ENCODE assay signal across 28 mouse cellular contexts in genomic region chr4:35223376-35223988, GRCm38 (mm10). TPM values are rescaled to one million over a fixed set of nuclear protein-coding genes. Genes with fewer than 3 reads are reported as not detected.
A peak's percentile ranks its signal among the peaks of the same experiment; 100 is the strongest.
DNase-seq lines count a peak whose midpoint lies in the region; ATAC-seq and TF ChIP-seq lines count a peak whose summit lies in the region.
"Had no signal": no experiment of that assay in that cellular context is flagged by ENCODE, and none has a peak within 500 bp of the region (broad histone marks: within the 10 kb centered on the region; RNA-seq: fewer than 3 reads in every experiment).

No protein-coding gene starts in this region.

- H3K27ac ChIP-seq in liver, adult 2 months (replicated peaks; ENCODE audit: insufficient read depth, low read depth, low read length), result no peak overlapping the region
- no peak overlapping the region for H3K27ac ChIP-seq in liver, embryonic 11.5 days (ENCODE audit: low read depth, low read length)
- H3K27ac ChIP-seq: forebrain, embryonic 13.5 days; gastrocnemius, adult 2 months; hindbrain, embryonic 14.5 days; layer of hippocampus, adult 2 months; limb, embryonic 13.5 days; liver, embryonic 15.5 days; midbrain, embryonic 10.5 days; neural tube, embryonic 15.5 days; stomach, postnatal 0 days had no signal

- H3K4me2 ChIP-seq in liver, embryonic 11.5 days, result no peak overlapping the region
- H3K4me2 ChIP-seq: liver, embryonic 15.5 days had no signal

- no peak overlapping the region for H3K4me3 ChIP-seq in liver, adult 2 months (ENCODE audit: insufficient read depth, low read depth, low read length)
- no peak overlapping the region for H3K4me3 ChIP-seq in liver, embryonic 11.5 days (ENCODE audit: low read depth, low read length)
- H3K4me3 ChIP-seq: forebrain, embryonic 13.5 days; gastrocnemius, adult 2 months; layer of hippocampus, adult 2 months; limb, embryonic 13.5 days; liver, embryonic 15.5 days; neural tube, embryonic 15.5 days had no signal

- peaks cover 8% of the 10 kb centered on the region for H3K4me1 ChIP-seq in liver, adult 2 months (ENCODE audit: control insufficient read depth, insufficient read depth, low read length)
- peaks cover 6% of the 10 kb centered on the region; the same call in 1 of the 2 replicates for H3K4me1 ChIP-seq in liver, embryonic 11.5 days (replicated peaks; ENCODE audit: control insufficient read depth, insufficient read depth, low read length)
- H3K4me1 ChIP-seq: limb, embryonic 13.5 days had no signal

- ATAC-seq in liver, embryonic 11.5 days (replicated peaks; ENCODE audit: low FRiP score), result no peak
- ATAC-seq in hematopoietic stem cell, adult 5-6 weeks (replicated peaks in 1 of 2; ENCODE audit: insufficient read depth in 1 of 2, low FRiP score in 2 of 2, low TSS enrichment in 1 of 2, low read depth in 1 of 2, poor library complexity in 2 of 2, severe bottlenecking in 2 of 2), result peak; percentile 12 to 44; a peak in 1 of 4 replicates
- no peak for ATAC-seq in cerebellum, adult (ENCODE audit: insufficient number of reproducible peaks, low FRiP score, low TSS enrichment)
- ATAC-seq: forebrain, embryonic 13.5 days; intestine, embryonic 16.5 days; lung, postnatal 0 days had no signal

- no peak for TF ChIP-seq CTCF in liver, adult 2 months (IDR thresholded peaks at IDR 0.05; ENCODE audit: low read depth, low read length)

- TF ChIP-seq POLR2A in liver, adult 2 months (IDR thresholded peaks at IDR 0.05; ENCODE audit: extremely low read depth, insufficient read depth, low read length), result no peak

- no peaks in the 10 kb centered on the region for H3K27me3 ChIP-seq in liver, adult 2 months (ENCODE audit: control insufficient read depth, insufficient read depth, low read length)
- no peaks in the 10 kb centered on the region for H3K27me3 ChIP-seq in liver, embryonic 11.5 days (replicated peaks; ENCODE audit: control insufficient read depth, insufficient read depth, low read length)
- H3K27me3 ChIP-seq: forebrain, embryonic 13.5 days; limb, embryonic 13.5 days; liver, embryonic 15.5 days; neural tube, embryonic 15.5 days had no signal

- DNase-seq in liver, adult 2 months (ENCODE audit: extremely low read depth, low read depth, low spot score), result peak; percentile 37
- no peak for DNase-seq in liver, embryonic 11.5 days (ENCODE audit: low spot score)
- DNase-seq in 416B (ENCODE audit: low read depth), result peak; percentile 41
- peak; percentile 28 for DNase-seq in NIH3T3 (ENCODE audit: low read depth)
- DNase-seq in adrenal gland, adult 18-20 months (ENCODE audit: low spot score in 2 of 2), result no peak
- no peak for DNase-seq in layer of hippocampus, postnatal 25 days (ENCODE audit: extremely low spot score in 1 of 2, low spot score in 1 of 2)
- DNase-seq: adrenal gland, adult 2 months; cerebellum, adult 2 months; cerebellum, postnatal 36 days; gastrocnemius, adult 2 months; heart, postnatal 14 days; kidney, postnatal 25 days; layer of hippocampus, postnatal 36 days; right cerebral cortex, adult 18-20 months; thymus, adult 2 months; thymus, postnatal 4 days had no signal

- peaks cover 5% of the 10 kb centered on the region; the same call in 1 of the 2 replicates for H3K79me2 ChIP-seq in liver, adult 2 months (ENCODE audit: control insufficient read depth, insufficient read depth, low read length)

- H3K36me3 ChIP-seq in liver, adult 2 months (ENCODE audit: control insufficient read depth, insufficient read depth, low read length), result peaks cover 3% of the 10 kb centered on the region
- no peaks in the 10 kb centered on the region for H3K36me3 ChIP-seq in liver, embryonic 11.5 days (ENCODE audit: control insufficient read depth, insufficient read depth, low read length)
- H3K36me3 ChIP-seq: midbrain, embryonic 10.5 days; neural tube, embryonic 15.5 days had no signal

- 45% methylated on average over 5 of the region's 5 CpGs for WGBS in liver, adult 2 months
- WGBS in liver, embryonic 11.5 days, result 85% methylated on average over 5 of the region's 5 CpGs

- H3K9ac ChIP-seq in liver, adult 2 months (ENCODE audit: low read depth, low read length), result no peak overlapping the region
- no peak overlapping the region for H3K9ac ChIP-seq in liver, embryonic 11.5 days (ENCODE audit: low read depth, low read length)
- H3K9ac ChIP-seq: forebrain, embryonic 13.5 days; hindbrain, embryonic 14.5 days; limb, embryonic 13.5 days; liver, embryonic 15.5 days; neural tube, embryonic 15.5 days had no signal

- no peaks in the 10 kb centered on the region for H3K9me3 ChIP-seq in liver, embryonic 11.5 days (ENCODE audit: control insufficient read depth, low read length)
- H3K9me3 ChIP-seq: forebrain, embryonic 13.5 days; limb, embryonic 13.5 days; liver, embryonic 15.5 days; midbrain, embryonic 10.5 days; neural tube, embryonic 15.5 days had no signal

RNA-seq across cellular contexts. Expression of gene C9orf72, which starts 2.5 kb away (rescaled TPM):
- total RNA-seq in liver, adult 2 months (2014; rRNA removed), result 8.9 and 9.4 TPM in 2 replicates
- 3.0 and 3.7 TPM in 2 replicates for polyA plus RNA-seq in liver, adult 2 months (2012; rRNA removed)
- polyA plus RNA-seq in liver, embryonic 11.5 days (2014; fragmentation: Nextera tagmentation; extraction: Ambion mirVana), result 9.0 and 9.2 TPM in 2 replicates
- 6.8 and 10.5 TPM in 2 replicates for total RNA-seq in hematopoietic stem cell, adult 5-6 weeks (2017)
- total RNA-seq in adrenal gland, adult 18-20 months (2021), result 10 to 100 TPM; 15.6 to 27.4 TPM
- 10 to 100 TPM; 26.0 to 30.1 TPM for total RNA-seq in layer of hippocampus, postnatal 25 days (2021)

Comparison
In these comparisons a context has a peak if more than half of its experiments do, and no peak if none do; other contexts are left out.
1. DNase-seq: peak in liver, adult 2 months (single experiment), 416B (single experiment) and NIH3T3 (single experiment); none in liver, embryonic 11.5 days (single experiment), adrenal gland, adult 18-20 months (0 of 2) and layer of hippocampus, postnatal 25 days (0 of 2).
2. ATAC-seq: peak in hematopoietic stem cell, adult 5-6 weeks (2 of 2); none in liver, embryonic 11.5 days (single experiment) and cerebellum, adult (single experiment).